Mouse (Mus musculus) gastrocnemius, postnatal 14 days (tissue): ENCODE measurements around the gene Mast4. TPM values are rescaled to one million over a fixed set of nuclear protein-coding genes. Genes with fewer than 3 reads are reported as not detected.

ENCODE experiments used
- DNase-seq: peaks from one replicate; pipeline ENCODE4 v3.0.0; 2021; ENCODE audit warnings: mixed read lengths
- intact Hi-C: fragments of 180-260 bp; cut with DNase I; formaldehyde crosslinking; loops from one replicate; pipeline ENCODE4 v1.15.1; 2025; ENCODE audit warnings: low total_unique reads
- total RNA-seq, 2 experiments: library from RNA; stranded (reverse); gene quantifications; 2 replicates each; pipeline ENCODE4 v1.2.3; 2021

The Mast4 gene
- total RNA-seq, 2 experiments from 2014 or later: 28.0 to 31.2 TPM

DNA sequence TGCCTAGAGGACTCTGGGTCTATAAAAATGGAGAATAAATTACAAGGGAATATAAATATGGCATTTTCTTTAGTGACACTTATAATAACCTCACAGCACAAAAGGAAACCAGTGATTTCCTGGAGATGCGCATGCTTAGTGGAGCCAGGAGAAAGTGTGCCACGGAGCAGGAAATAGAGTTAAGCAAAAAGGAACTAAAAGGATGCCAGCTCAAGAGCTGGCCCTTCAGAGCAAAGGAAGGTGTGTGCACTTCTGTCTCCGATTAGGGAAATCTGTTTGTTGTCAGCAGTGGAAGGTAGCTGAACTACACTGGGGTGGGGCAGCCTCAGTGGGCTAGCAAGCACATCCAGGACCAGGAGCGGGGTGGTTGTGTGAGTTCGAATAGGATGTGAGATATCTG is 634.1 kb downstream of the Mast4 start:
- DNase-seq: no peak

DNA sequence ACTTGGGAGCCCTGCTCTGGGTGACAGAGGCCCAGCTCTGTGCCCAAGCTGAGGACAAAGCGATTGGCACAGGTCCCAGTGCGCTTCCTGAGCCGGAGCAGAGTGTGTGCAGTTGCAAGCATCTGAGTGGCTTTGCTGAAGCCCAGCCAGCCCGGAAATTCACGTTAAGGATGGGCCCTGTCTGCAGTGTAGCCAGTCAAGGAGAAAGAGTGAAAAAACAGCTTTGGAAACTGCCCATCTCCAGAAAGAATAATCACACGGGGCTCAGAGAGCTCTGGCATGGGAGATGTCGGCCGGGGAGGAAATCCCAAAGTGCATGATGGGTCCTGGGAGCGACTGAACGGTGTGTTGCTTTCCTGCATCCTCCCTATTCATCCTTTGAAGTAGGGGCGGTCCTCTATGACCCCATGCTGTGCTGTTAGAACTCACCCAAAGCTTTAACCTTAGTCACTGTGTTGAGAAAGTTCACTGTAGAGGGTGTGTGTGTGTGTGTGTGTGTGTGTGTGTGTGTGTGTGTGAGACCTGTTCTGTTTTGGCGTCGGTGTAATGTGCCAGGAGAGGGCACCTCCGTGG is 635.5 kb downstream of the Mast4 start:
- intact Hi-C loops: no loop called here
- peak; percentile 56 for DNase-seq

More for the DNA sequence above, 634.1 kb downstream of the Mast4 start:
- intact Hi-C loops: no loop called here

DNA sequence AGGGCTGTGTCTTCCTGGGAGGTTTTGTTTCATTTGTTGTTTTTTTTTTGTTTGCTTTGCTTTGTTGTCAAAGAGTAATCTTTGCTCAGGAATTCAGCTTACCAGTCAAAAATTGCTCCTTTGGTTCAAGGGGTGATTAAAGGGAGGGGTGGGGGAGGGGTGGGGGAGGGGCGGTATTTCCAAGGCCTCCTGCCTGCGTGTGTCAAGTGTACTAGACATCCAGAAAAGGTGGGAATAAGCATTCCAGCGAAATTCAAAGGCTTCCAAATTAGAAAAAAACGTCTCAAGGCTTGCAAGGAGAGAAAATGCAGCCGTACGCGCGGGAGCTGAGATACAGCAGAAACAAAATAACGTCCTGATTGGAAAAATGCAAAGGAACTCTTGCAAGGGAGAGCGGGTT is 636.0 kb downstream of the Mast4 start:
- no peak for DNase-seq
- intact Hi-C loops: no loop called here

DNA sequence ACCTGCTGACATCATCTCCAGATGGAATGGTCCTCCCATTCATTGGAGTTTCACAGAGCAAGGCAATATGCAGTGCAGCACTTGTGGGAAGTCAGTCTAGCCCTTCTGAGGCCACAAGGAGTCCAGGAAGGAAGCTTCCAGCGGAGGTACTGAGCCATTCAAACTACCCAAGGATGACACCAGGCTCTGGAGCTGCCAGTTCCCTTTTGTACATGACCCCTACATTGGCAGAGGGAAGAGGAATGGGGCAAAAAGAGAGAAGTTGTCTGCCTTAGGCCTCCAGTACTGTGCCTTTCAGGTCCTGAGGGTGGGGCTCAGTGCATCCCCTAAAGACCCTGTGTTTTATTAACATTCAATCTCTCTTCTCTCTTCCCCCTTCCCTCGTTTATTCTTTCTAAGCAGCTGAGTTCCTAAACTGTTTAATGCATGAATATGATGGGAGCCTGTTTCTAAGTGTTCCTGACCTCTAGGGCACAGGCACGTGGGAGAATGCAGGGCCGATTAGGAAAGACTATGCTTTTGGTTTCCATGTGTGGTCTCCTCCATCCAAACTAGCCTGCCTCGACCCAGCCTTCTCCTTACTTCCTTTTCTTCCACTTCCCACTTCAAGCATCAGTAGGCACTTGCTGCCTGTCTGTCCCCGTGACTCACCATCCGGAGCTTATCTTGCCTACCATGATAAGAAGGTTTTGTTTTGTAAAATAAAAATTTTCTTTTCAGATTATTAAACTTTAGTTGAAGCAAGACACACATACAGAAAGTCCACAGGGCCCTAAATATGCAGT is 639.0 kb downstream of the Mast4 start:
- intact Hi-C loops: no loop called here
- DNase-seq: no peak

DNA sequence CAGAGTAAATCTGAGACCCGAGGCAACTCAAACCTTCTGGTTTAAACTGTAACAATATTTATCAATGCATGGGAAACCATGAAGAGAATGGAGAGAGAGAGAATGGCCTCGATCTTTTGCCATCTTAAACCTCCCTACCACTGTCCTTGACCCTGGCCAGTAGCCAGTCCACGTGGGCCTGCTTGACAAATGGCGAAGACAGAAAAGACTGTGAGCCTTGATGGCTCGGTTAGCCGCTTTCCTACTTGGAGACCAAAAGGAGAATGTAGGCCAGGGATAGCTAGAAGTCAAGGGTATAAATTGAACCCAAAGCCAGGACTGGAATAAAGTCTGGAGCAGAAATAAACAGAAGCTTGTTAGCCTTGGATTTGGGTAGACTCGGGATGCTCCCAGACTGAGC is 640.1 kb downstream of the Mast4 start:
- DNase-seq: no peak
- intact Hi-C loops: no loop called here

DNA sequence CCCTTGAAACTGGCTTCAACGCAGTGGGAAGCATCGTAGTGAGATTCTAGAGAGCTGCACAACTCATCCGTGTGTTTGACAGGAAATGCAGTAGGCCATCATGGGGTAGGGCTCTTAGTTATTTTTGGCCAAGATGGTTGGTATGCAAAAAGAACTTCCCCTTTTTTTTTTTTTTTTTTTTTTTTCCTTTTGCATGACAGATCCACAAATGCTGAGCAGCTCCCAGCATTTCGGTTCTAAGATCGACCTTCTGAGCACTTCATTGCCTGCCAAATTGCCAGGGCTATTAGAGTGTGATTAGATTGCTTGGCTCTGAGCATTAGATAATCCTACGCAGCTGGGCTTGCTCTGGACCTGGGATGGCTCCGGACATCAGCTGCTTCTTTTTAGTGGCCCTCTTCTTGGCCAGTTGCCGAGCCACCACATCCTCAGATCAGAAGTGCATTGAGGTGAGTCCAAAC is 640.9 kb downstream of the Mast4 start, which contains the start of gene Cd180:
Gene Cd180, plus strand, starts transcription at position 218 of the 461 bp plus-strand sequence.
- DNase-seq: peak; percentile 44
- intact Hi-C loops: no loop called here

DNA sequence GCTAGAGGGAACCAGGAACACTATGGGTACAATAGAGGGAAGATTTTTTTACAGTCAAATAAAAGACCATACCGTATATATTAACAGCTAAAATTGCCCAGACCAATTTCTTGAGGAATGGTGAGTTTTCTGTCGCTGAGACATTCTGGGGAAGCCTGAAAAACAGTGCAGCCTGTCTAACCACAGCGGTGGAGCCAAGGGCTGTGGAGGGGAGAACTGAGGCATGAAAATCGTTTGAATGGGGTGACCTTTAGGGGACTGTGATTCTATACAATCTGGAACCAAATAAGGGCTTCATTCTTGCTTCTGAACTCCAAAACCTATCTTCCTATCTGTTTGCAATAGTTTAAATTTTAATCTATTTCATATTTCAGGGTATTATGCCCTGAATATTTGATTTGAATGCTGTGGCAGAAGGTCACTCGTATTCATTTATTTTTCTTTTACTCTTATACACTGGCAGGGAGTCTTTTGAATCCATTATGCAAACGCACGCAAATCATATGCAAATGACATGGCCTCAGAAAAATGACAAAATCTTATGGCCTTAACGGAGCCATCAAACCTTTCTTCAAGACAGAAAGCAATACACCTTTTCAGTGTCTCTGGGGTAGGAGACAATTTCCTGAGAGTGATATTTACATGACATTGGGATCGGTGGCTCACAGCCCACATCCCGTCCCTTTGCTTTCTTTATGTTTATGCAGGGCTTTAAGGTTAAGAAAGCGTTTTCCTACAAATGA is 642.7 kb downstream of the Mast4 start:
- no peak for DNase-seq
- intact Hi-C loops: no loop called here

DNA sequence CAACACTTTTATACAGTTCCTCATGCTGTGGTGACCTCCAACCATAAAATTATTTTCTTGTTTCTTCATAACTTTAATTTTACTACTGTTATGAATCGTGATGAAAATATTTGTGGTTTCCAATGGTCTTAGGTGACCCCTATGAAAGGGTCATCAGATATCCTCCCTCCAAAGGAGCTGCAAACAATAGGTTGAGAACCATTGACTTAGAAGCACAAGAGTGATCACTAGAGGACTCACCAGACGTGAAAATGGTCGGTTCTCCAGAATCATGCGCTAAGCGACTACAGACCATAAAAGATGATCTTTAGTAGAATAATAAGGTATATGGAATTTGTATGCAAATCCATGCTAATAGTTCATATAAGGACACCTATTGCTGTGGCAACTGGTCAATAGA is 644.1 kb downstream of the Mast4 start:
- intact Hi-C loops: no loop called here
- DNase-seq: no peak

DNA sequence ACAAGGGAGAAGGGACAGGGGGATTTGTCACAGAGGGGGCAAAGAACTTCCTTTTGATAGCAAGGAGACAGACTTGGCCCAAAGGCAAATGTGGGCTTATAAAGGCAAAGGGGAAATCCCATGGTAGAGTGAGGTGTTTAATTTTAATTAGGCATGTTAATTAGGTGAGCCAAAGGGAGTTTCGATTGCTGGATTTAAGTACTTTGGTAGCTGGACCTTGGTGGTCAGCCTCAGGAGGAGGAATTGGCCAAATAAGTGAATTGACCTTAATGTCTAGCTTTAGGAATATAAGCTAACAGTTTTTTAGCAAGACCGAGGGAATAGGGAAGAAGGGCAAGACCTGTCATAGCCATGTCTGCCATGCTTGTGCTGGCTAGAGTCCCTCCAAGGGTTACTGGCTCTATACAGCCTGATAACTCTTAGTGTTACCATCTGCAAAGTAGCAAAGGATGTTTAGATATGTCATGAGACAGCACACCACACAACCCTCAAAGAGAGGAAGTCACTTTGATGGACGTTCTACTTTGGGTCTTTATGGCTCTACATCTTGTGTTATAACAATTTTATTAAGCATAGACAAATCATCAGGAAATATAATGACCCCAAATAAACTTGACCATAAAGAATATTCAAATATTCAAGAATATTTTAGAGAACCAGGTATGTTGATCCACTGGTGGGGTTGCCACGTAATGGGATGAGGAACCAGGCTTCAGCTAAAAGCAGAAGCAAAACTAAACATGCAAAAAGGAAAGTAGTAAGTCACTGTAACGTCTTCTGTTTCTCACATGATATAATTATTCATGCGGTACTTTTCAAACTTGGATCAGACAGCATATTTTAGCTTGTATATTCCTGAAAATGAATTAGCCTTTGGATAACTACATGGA is 644.9 kb downstream of the Mast4 start:
- DNase-seq: no peak
- intact Hi-C loops: no loop called here

DNA sequence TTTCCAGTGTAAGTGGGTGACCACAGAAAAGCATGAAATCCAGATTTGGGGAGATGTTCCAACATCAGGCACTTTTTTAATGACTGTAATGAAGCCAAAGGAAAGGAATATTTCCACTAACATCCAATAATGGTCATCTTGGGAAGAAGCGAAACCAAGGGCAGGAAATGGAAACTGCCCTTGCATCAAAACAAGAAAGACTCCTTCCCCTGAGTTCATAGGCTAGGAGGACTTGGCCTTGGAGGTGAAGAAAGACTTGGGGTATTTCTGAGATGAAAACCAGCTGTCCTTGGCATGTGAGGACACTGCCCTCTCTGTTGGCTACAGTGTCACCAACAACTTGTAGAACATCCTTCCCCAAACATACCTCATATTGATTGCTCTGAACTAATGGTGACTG is 646.2 kb downstream of the Mast4 start:
- DNase-seq: no peak
- intact Hi-C loops: no loop called here

DNA sequence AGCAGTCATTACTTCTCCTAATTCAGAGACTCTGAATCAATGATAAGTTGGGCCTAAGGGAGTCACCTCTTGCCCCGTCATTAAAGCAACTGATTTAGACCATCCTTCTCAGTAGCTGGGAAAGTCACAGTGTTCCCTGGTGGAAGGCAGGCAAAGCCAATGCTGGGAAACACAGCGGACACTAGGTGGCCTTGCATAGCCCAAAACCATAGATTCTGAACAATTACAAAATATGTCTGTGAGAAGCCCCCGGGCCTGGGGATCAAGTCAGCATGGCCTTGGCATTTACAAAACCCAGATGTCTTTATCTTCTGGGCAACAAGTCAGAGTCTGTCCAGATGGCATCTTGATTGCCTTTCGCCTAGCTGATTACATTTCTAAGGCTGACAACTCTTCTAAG is 649.4 kb downstream of the Mast4 start:
- intact Hi-C loops: no loop called here
- no peak for DNase-seq
